Mouse (Mus musculus) stomach, embryonic 16.5 days (tissue): ENCODE measurements around the gene B3galt6. TPM values are rescaled to one million over a fixed set of nuclear protein-coding genes. Genes with fewer than 3 reads are reported as not detected.

Source experiments
- ATAC-seq: fragments of 200-750 bp; cut with Nextera tagmentation; 2 replicates; pipeline ENCODE4 v1.8.0; 2017; ENCODE audit warnings: moderate number of reproducible peaks, moderate TSS enrichment; ENCODE audit not compliant: insufficient read depth, low FRiP score
- H3K27ac ChIP-seq: fragments of 300-500 bp; sonication (generic); 2 replicates; pipeline ENCODE4 v1.5.1; 2014; ENCODE audit warnings: low read length
- H3K27me3 ChIP-seq: fragments of 300-500 bp; sonication (generic); 2 replicates; pipeline ENCODE4 v1.6.1; 2014; ENCODE audit warnings: low read length, control low read depth, mixed read lengths; ENCODE audit not compliant: control insufficient read depth, insufficient read depth
- H3K36me3 ChIP-seq: fragments of 300-500 bp; sonication (generic); 2 replicates; pipeline ENCODE4 v1.6.1; 2014; ENCODE audit warnings: low read length; ENCODE audit not compliant: control insufficient read depth, insufficient read depth
- H3K4me1 ChIP-seq: fragments of 300-500 bp; sonication (generic); 2 replicates; pipeline ENCODE4 v1.6.1; 2014; ENCODE audit warnings: low read length, control low read depth, mixed read lengths; ENCODE audit not compliant: control insufficient read depth, insufficient read depth
- H3K4me2 ChIP-seq: fragments of 300-500 bp; sonication (generic); 2 replicates; pipeline ENCODE4 v1.6.1; 2014; ENCODE audit warnings: low read depth, low read length, mixed read lengths
- H3K4me3 ChIP-seq: fragments of 300-500 bp; sonication (generic); replicated peaks from 2 replicates; pipeline ENCODE4 v1.5.1; 2014; ENCODE audit warnings: mild to moderate bottlenecking, low read length
- H3K9ac ChIP-seq: fragments of 300-500 bp; sonication (generic); 2 replicates; pipeline ENCODE4 v1.6.1; 2014; ENCODE audit warnings: low read length
- H3K9me3 ChIP-seq: fragments of 300-500 bp; sonication (generic); replicated peaks from 2 replicates; pipeline ENCODE4 v1.6.1; 2016; ENCODE audit warnings: low read length, control low read depth; ENCODE audit not compliant: control insufficient read depth
- WGBS: fragments of 180-500 bp; shearing (Covaris S2); extraction: QIAGEN DNeasy Blood & Tissue Kit; methylation state at CpG from one replicate; pipeline ENCODE4 v1.1.7; 2014; 5-methylcytosine and 5-hydroxymethylcytosine counted together
- polyA plus RNA-seq: library from polyadenylated mRNA; unstranded; fragments of >200 nt; fragmentation: Nextera tagmentation; extraction: Ambion mirVana; gene quantifications from 2 replicates; pipeline ENCODE4 v1.2.1, GENCODE M21; 2015

Gene B3galt6
- polyA plus RNA-seq, 1 experiment from 2014 or later = 11.0 TPM

- H3K27ac ChIP-seq = no peak overlapping the region
- ATAC-seq = no peak
- peaks cover 5% of the 10 kb centered on the region; the same call in 1 of the 2 replicates for H3K36me3 ChIP-seq
- H3K9me3 ChIP-seq = no peaks in the 10 kb centered on the region
- 88% methylated on average over 7 of the region's 7 CpGs for WGBS
- no peaks in the 10 kb centered on the region for H3K27me3 ChIP-seq
- H3K4me1 ChIP-seq = peaks cover 31% of the 10 kb centered on the region
- no peak overlapping the region for H3K4me2 ChIP-seq
- H3K4me3 ChIP-seq = no peak overlapping the region
- H3K9ac ChIP-seq = no peak overlapping the region
Observed at GRCm38 (mm10) chr4:156028580-156028979, 36.1 kb upstream of the B3galt6 start.

- Histone ChIP-seq H3K36me3 (peaks cover 5% of the 10 kb centered on the region; the same call in 1 of the 2 replicates), H3K4me3 (no peak within 1 kb of the TSS), H3K27ac (peak within 1 kb of the TSS; percentile 39; the same call in 1 of the 2 replicates), H3K4me2 (no peak within 1 kb of the TSS), H3K4me1 (peaks cover 18% of the 10 kb centered on the region), H3K27me3 (no peaks in the 10 kb centered on the region), H3K9me3 (no peaks in the 10 kb centered on the region), H3K9ac (peak within 1 kb of the TSS; percentile 16)
- WGBS = 28% methylated on average over 4 of the region's 4 CpGs
- peak; percentile 60; the same call in 1 of the 2 replicates for ATAC-seq
Observed at GRCm38 (mm10) chr4:156026013-156026412, 33.6 kb upstream of the B3galt6 start, which contains the start of gene Tnfrsf18. Gene Tnfrsf18, plus strand, starts transcription at chr4:156026164.

- ATAC-seq = no peak
- Histone ChIP-seq H3K9ac (no peak overlapping the region), H3K4me1 (peaks cover 12% of the 10 kb centered on the region; the same call in 1 of the 2 replicates), H3K9me3 (no peaks in the 10 kb centered on the region), H3K36me3 (peaks cover under 1% of the 10 kb centered on the region; the same call in 1 of the 2 replicates), H3K27me3 (no peaks in the 10 kb centered on the region), H3K4me2 (no peak overlapping the region), H3K27ac (no peak overlapping the region), H3K4me3 (no peak overlapping the region)
- 87% methylated on average over 7 of the region's 7 CpGs for WGBS
Observed at GRCm38 (mm10) chr4:156024184-156024583, 31.7 kb upstream of the B3galt6 start.

GRCm38 (mm10) chr4:156023520-156023919, 31.1 kb upstream of the B3galt6 start:
- WGBS = 78% methylated on average over 9 of the region's 9 CpGs
- no peaks in the 10 kb centered on the region for H3K9me3 ChIP-seq

GRCm38 (mm10) chr4:156021942-156022419, 29.5 kb upstream of the B3galt6 start:
- peaks cover 12% of the 10 kb centered on the region; the same call in 1 of the 2 replicates for H3K4me1 ChIP-seq
- H3K27me3 ChIP-seq = no peaks in the 10 kb centered on the region
- no peak overlapping the region for H3K4me3 ChIP-seq
- WGBS = 46% methylated on average over 9 of the region's 9 CpGs
- H3K9ac ChIP-seq = no peak overlapping the region
- no peak for ATAC-seq
- H3K27ac ChIP-seq = no peak overlapping the region
- H3K4me2 ChIP-seq = no peak overlapping the region
- no peaks in the 10 kb centered on the region for H3K9me3 ChIP-seq
- no peaks in the 10 kb centered on the region for H3K36me3 ChIP-seq

More at GRCm38 (mm10) chr4:156023520-156023919, 31.1 kb upstream of the B3galt6 start:
- Histone ChIP-seq H3K9ac (no peak overlapping the region), H3K27ac (no peak overlapping the region), H3K4me2 (no peak overlapping the region), H3K4me3 (no peak overlapping the region), H3K36me3 (no peaks in the 10 kb centered on the region), H3K4me1 (peaks cover 12% of the 10 kb centered on the region; the same call in 1 of the 2 replicates), H3K27me3 (no peaks in the 10 kb centered on the region)
- no peak for ATAC-seq

GRCm38 (mm10) chr4:156021381-156021780, 28.9 kb upstream of the B3galt6 start:
- Histone ChIP-seq H3K27ac (no peak overlapping the region), H3K36me3 (no peaks in the 10 kb centered on the region), H3K4me1 (peaks cover 9% of the 10 kb centered on the region; the same call in 1 of the 2 replicates), H3K4me2 (no peak overlapping the region), H3K27me3 (no peaks in the 10 kb centered on the region), H3K9ac (no peak overlapping the region), H3K9me3 (no peaks in the 10 kb centered on the region), H3K4me3 (no peak overlapping the region)
- 54% methylated on average over 3 of the region's 3 CpGs for WGBS
- no peak for ATAC-seq

- no peaks in the 10 kb centered on the region for H3K36me3 ChIP-seq
- no peak overlapping the region for H3K27ac ChIP-seq
- ATAC-seq = no peak
- no peaks in the 10 kb centered on the region for H3K9me3 ChIP-seq
- no peaks in the 10 kb centered on the region for H3K4me1 ChIP-seq
- H3K4me3 ChIP-seq = no peak overlapping the region
- H3K9ac ChIP-seq = no peak overlapping the region
- no peaks in the 10 kb centered on the region for H3K27me3 ChIP-seq
- 87% methylated on average over 12 of the region's 12 CpGs for WGBS
- H3K4me2 ChIP-seq = no peak overlapping the region
Observed at GRCm38 (mm10) chr4:156019771-156020170, 27.3 kb upstream of the B3galt6 start.

GRCm38 (mm10) chr4:156014436-156014835, 22.0 kb upstream of the B3galt6 start:
- Histone ChIP-seq H3K36me3 (peaks cover 10% of the 10 kb centered on the region), H3K4me1 (no peaks in the 10 kb centered on the region), H3K4me3 (no peak overlapping the region), H3K9ac (no peak overlapping the region), H3K4me2 (no peak overlapping the region), H3K9me3 (no peaks in the 10 kb centered on the region), H3K27me3 (no peaks in the 10 kb centered on the region), H3K27ac (no peak overlapping the region)
- 84% methylated on average over 2 of the region's 2 CpGs for WGBS
- ATAC-seq = no peak

GRCm38 (mm10) chr4:156013637-156014036, 21.2 kb upstream of the B3galt6 start, which contains the start of gene Tnfrsf4:
Gene Tnfrsf4, plus strand, starts transcription at chr4:156013843.
- 72% methylated on average over 8 of the region's 8 CpGs for WGBS
- no peak within 1 kb of the TSS for H3K4me3 ChIP-seq
- H3K4me1 ChIP-seq = no peaks in the 10 kb centered on the region
- no peak within 1 kb of the TSS for H3K4me2 ChIP-seq
- H3K36me3 ChIP-seq = peaks cover 18% of the 10 kb centered on the region
- no peak within 1 kb of the TSS for H3K27ac ChIP-seq
- no peak within 1 kb of the TSS for H3K9ac ChIP-seq
- H3K9me3 ChIP-seq = no peaks in the 10 kb centered on the region
- no peak for ATAC-seq
- no peaks in the 10 kb centered on the region for H3K27me3 ChIP-seq
